Mouse (Mus musculus): ENCODE measurements around the gene Tmem132e. TPM values are rescaled to one million over a fixed set of nuclear protein-coding genes. Genes with fewer than 3 reads are reported as not detected.

Tmem132e gene
- polyA plus RNA-seq, 1 experiment from 2014 or later, result 0.44 TPM

DNA sequence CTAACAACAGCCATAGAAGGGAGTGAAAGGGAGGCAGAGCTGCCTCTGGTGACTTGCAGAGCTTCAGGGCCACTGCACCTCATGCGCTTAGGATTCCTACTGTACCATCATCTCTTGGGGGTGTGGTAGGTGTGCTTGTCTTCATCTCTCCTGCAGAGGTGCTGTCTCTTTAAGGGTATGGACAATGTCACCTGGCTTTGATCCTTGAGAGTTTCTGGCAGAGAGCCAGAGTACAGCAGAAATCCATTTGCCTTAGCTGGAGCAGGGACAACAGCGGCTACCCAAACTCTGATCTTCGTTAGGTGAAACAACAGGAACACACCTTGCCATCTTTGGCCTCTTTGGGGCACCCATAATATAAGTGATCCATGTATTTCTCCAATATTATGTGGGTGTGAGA lies 92.2 kb downstream of the Tmem132e start:
- no peaks in the 10 kb centered on the region for H3K27me3 ChIP-seq
- 67% methylated on average over 3 of the region's 3 CpGs for WGBS
- no peak overlapping the region for H3K9ac ChIP-seq
- no peaks in the 10 kb centered on the region for H3K36me3 ChIP-seq
- ATAC-seq (ENCODE audit: insufficient number of reproducible peaks, low FRiP score, low TSS enrichment, low read depth), result no peak
- no peaks in the 10 kb centered on the region for H3K9me3 ChIP-seq (replicated peaks)
- no peaks in the 10 kb centered on the region for H3K4me1 ChIP-seq
- H3K27ac ChIP-seq (replicated peaks), result no peak overlapping the region
- no peak overlapping the region for H3K4me3 ChIP-seq (replicated peaks)
- H3K4me2 ChIP-seq (replicated peaks), result no peak overlapping the region

DNA sequence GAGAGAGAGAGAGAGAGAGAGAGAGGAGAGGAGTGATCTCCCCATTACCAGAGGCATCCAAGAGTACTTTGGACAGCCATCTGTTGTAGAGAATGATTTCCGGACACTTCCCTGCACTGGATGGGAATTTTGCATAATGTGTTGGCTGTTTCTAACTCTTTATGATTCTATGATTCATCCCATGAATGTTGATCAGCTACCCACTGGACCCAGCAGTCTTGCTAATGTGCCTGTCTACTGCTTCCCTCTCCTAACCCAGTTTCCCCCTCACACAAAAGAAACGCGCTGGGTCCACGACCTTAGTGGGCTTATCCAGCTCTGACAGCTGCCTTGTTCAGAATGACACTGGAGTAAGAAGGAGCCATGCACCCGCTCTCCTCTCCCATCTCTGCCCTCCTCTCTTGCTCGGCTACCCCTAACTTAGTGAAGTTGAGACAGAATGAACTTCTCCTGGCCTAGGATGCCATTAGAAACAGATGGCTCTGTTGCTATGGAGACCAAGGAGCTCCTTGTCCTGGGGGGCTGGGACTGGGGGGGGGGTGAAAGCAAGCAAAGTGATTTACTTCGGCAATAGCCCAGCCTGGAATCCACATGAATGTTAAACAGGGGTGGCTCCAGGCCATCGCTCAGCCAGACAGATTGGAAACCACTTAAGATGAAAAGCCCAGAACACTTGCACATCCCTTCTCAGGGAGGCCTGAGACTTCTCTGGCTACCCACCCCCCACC lies 98.8 kb downstream of the Tmem132e start:
- Histone ChIP-seq H3K27ac (replicated peaks) (no peak overlapping the region), H3K27me3 (no peaks in the 10 kb centered on the region)
- 33% methylated on average over 8 of the region's 8 CpGs for WGBS

DNA sequence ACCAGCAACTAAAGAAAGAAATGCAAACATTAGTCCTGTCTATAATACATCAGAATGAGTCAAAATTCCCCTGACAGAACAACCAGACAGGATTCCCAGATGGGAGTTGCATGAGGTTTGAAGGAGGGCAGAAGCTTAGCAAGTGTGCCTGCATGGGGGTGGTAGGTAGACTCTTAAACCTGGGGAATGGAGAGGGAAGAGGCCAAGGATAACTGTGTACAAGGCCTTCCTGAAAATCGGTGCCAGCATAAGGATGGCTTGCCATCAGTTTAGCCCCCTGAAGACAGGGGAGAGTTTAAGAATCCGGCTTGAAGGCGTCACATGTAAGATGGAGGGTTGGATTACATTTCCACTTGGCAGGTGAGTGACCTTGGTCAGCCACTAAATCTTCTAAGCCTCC lies 102.2 kb downstream of the Tmem132e start:
- Histone ChIP-seq H3K27ac (replicated peaks) (no peak overlapping the region), H3K4me2 (replicated peaks) (no peak overlapping the region), H3K9ac (no peak overlapping the region), H3K36me3 (no peaks in the 10 kb centered on the region), H3K4me1 (0 out of 2 replicates have a peak, but pooled peaks cover 3% of the 10 kb centered on the region), H3K27me3 (no peaks in the 10 kb centered on the region), H3K4me3 (replicated peaks) (no peak overlapping the region), H3K9me3 (replicated peaks) (no peaks in the 10 kb centered on the region)
- no peak for ATAC-seq (ENCODE audit: insufficient number of reproducible peaks, low FRiP score, low TSS enrichment, low read depth)
- 71% methylated on average over 3 of the region's 3 CpGs for WGBS

More for the DNA sequence above, 98.8 kb downstream of the Tmem132e start:
- Histone ChIP-seq H3K9me3 (replicated peaks) (no peaks in the 10 kb centered on the region), H3K4me2 (replicated peaks) (no peak overlapping the region), H3K4me3 (replicated peaks) (no peak overlapping the region), H3K9ac (no peak overlapping the region), H3K4me1 (0 out of 2 replicates have a peak, but pooled peaks cover 3% of the 10 kb centered on the region), H3K36me3 (no peaks in the 10 kb centered on the region)
- no peak for ATAC-seq (ENCODE audit: insufficient number of reproducible peaks, low FRiP score, low TSS enrichment, low read depth)

Other genes starting within 250 kb of the Tmem132e start
- gene Ccl1, start 83.2 kb upstream of the Tmem132e start, polyA plus RNA-seq (2015; fragmentation: Nextera tagmentation; extraction: Ambion mirVana), result not detected in 2 replicates